Mouse (Mus musculus) stomach, embryonic 15.5 days (tissue): ENCODE results near the gene Psmb10. TPM values are rescaled to one million over a fixed set of nuclear protein-coding genes. Genes with fewer than 3 reads are reported as not detected.
A peak's percentile ranks its signal among the peaks of the same experiment; 100 is the strongest.

Source experiments
- ATAC-seq: fragments of 200-750 bp; cut with Nextera tagmentation; 2 replicates; pipeline ENCODE4 v1.8.0; 2017; ENCODE audit warnings: low read depth, moderate number of reproducible peaks, moderate TSS enrichment; ENCODE audit not compliant: insufficient read depth, low FRiP score
- H3K27ac ChIP-seq: fragments of 300-500 bp; sonication (generic); 2 replicates; pipeline ENCODE4 v1.5.1; 2015; ENCODE audit warnings: mild to moderate bottlenecking, inconsistent platforms
- H3K27me3 ChIP-seq: fragments of 300-500 bp; sonication (generic); replicated peaks from 2 replicates; pipeline ENCODE4 v1.6.1; 2015; ENCODE audit warnings: inconsistent platforms
- H3K36me3 ChIP-seq: fragments of 300-500 bp; sonication (generic); 2 replicates; pipeline ENCODE4 v1.6.1; 2015; ENCODE audit warnings: inconsistent platforms
- H3K4me1 ChIP-seq: fragments of 300-500 bp; sonication (generic); 2 replicates; pipeline ENCODE4 v1.6.1; 2015; ENCODE audit warnings: inconsistent platforms
- H3K4me2 ChIP-seq: fragments of 300-500 bp; sonication (generic); 2 replicates; pipeline ENCODE4 v1.6.1; 2015; ENCODE audit warnings: mild to moderate bottlenecking, inconsistent platforms
- H3K4me3 ChIP-seq: fragments of 300-500 bp; sonication (generic); replicated peaks from 2 replicates; pipeline ENCODE4 v1.5.1; 2015; ENCODE audit warnings: inconsistent platforms
- H3K9ac ChIP-seq: fragments of 300-500 bp; sonication (generic); 2 replicates; pipeline ENCODE4 v1.6.1; 2015; ENCODE audit warnings: inconsistent platforms
- H3K9me3 ChIP-seq: fragments of 300-500 bp; sonication (generic); 2 replicates; pipeline ENCODE4 v1.6.1; 2016; ENCODE audit warnings: inconsistent platforms
- WGBS: fragments of 180-500 bp; shearing (Covaris S2); methylation state at CpG from one replicate; pipeline ENCODE4 v1.1.7; 2015; 5-methylcytosine and 5-hydroxymethylcytosine counted together
- polyA plus RNA-seq: library from polyadenylated mRNA; unstranded; fragments of >200 nt; fragmentation: Nextera tagmentation; extraction: Ambion mirVana; gene quantifications from 2 replicates; pipeline ENCODE4 v1.2.1, GENCODE M21; 2015

The Psmb10 gene
- polyA plus RNA-seq, 1 experiment from 2014 or later, result 61.4 TPM

DNA sequence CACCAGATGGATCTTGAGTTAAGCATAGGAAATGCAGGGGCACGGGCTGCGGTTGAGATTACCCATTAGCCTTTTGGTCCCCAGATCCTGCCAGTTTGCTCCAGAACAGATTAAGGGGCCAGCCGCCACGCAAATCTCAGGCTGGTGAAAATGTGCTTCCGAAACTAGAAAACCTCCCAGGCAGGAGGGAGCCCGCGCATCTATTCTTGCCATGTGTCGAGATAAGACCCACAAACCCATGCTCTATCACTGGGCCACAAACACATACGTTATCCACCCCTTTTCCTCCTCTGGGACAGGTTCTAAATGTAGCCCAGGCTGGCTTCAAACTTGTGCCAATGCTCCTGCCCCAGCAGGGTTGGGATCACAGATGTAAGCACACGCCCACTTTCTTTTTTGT is 23.3 kb upstream of the Psmb10 start:
- Histone ChIP-seq H3K36me3 (0 out of 2 replicates have a peak, but pooled peaks cover 3% of the 10 kb centered on the region), H3K9me3 (no peaks in the 10 kb centered on the region), H3K9ac (no peak overlapping the region), H3K27ac (no peak overlapping the region), H3K4me3 (no peak overlapping the region), H3K27me3 (no peaks in the 10 kb centered on the region), H3K4me2 (no peak overlapping the region), H3K4me1 (peaks cover 23% of the 10 kb centered on the region)
- WGBS, result 78% methylated on average over 10 of the region's 10 CpGs
- ATAC-seq, result no peak

DNA sequence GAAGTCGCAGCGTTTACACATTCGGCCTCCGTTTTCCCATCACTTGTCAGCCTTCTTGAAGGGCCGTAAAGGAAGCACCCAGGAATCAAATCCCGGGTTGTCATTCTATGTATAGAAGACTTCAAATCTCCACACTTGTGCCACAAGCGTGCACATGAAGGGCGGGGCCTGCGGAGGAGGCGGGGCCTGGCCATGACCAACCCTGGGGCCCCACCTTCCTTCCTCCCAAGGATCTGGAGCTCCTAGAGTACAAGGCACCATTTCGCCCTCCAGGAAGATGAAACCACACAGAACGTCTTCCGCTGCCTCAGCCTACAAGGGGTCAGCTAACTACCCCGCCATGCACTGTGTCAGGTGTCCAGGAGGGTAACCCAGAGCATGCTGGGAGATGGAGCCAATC is 22.9 kb upstream of the Psmb10 start:
- Histone ChIP-seq H3K4me1 (peaks cover 21% of the 10 kb centered on the region), H3K9me3 (no peaks in the 10 kb centered on the region), H3K27ac (no peak overlapping the region), H3K9ac (no peak overlapping the region), H3K4me2 (no peak overlapping the region), H3K27me3 (no peaks in the 10 kb centered on the region), H3K4me3 (no peak overlapping the region), H3K36me3 (0 out of 2 replicates have a peak, but pooled peaks cover 3% of the 10 kb centered on the region)
- 77% methylated on average over 14 of the region's 14 CpGs for WGBS
- ATAC-seq, result no peak

DNA sequence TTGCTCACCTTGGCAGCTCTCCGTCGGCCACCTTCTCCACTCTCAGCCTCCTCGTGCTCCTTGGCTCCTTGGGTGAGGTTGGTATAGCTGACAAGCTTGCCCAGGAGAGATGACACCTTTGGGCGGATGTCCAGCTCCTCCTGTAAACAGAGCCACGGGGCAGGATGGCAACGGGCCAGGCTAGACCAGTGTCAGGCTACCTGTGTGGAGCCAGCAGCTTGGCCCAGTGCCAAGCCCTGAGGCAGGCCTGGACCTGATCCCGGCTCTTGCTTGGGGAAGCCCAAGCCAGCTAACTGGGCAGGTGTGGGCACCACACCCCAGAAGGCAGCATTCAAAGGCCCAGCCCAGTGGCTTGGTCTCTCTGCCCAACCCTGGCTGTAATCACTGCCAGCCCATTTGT is 21.1 kb upstream of the Psmb10 start:
- peak; percentile 32; the same call in 1 of the 2 replicates for ATAC-seq
- H3K4me1 ChIP-seq, result peaks cover 15% of the 10 kb centered on the region
- H3K9ac ChIP-seq, result no peak overlapping the region
- no peaks in the 10 kb centered on the region for H3K9me3 ChIP-seq
- WGBS, result 68% methylated on average over 7 of the region's 7 CpGs
- H3K36me3 ChIP-seq, result peaks cover 11% of the 10 kb centered on the region
- no peak overlapping the region for H3K27ac ChIP-seq
- no peak overlapping the region for H3K4me3 ChIP-seq
- no peak overlapping the region for H3K4me2 ChIP-seq
- no peaks in the 10 kb centered on the region for H3K27me3 ChIP-seq

DNA sequence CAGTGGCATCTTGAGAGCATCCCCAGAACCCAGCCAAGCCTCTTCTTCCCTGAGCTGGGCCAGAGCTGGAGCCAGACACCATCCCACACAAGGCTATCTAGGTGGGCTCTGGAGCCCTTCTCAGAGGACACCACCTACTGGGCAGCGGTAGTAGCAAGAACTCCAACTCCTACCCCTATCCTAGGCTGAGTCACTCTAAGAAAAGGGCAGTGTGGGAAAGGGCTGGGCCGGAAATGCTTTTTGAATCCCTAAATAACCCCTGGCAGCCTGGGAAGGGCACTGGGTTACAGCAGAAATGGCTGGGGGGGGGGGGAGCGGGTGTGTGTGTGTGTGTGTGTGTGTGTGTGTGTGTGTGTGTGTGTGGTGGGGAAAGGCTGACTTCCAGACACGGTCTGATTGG is 19.6 kb upstream of the Psmb10 start:
- Histone ChIP-seq H3K4me2 (no peak overlapping the region), H3K36me3 (peaks cover 11% of the 10 kb centered on the region), H3K9ac (no peak overlapping the region), H3K9me3 (no peaks in the 10 kb centered on the region), H3K4me1 (peaks cover 9% of the 10 kb centered on the region; the same call in 1 of the 2 replicates), H3K4me3 (no peak overlapping the region), H3K27ac (no peak overlapping the region), H3K27me3 (no peaks in the 10 kb centered on the region)
- 63% methylated on average over 2 of the region's 4 CpGs for WGBS
- ATAC-seq, result no peak

DNA sequence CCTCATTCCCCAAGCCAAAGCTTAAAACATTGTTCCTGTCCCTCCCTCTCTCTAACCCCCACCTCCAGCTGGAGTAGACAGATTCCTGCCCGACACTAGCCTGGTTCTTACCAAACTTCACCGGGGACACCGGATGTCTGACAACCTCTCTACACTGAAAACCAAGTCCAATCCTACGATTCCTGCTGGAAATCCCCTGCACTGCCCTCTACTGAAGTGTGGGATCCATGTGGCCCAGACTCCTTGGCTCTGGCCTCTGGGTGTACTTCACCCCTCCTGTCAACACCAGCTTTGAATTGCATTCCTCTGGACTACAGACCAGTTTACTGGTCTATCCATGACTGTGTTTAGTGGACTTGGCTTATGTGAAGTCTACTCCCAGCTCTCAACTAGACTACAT is 18.3 kb upstream of the Psmb10 start:
- Histone ChIP-seq H3K4me3 (no peak overlapping the region), H3K4me1 (peaks cover 8% of the 10 kb centered on the region; the same call in 1 of the 2 replicates), H3K36me3 (peaks cover 16% of the 10 kb centered on the region), H3K27ac (no peak overlapping the region), H3K9me3 (no peaks in the 10 kb centered on the region), H3K27me3 (no peaks in the 10 kb centered on the region), H3K9ac (no peak overlapping the region), H3K4me2 (no peak overlapping the region)
- WGBS, result 81% methylated on average over 4 of the region's 4 CpGs
- no peak for ATAC-seq

DNA sequence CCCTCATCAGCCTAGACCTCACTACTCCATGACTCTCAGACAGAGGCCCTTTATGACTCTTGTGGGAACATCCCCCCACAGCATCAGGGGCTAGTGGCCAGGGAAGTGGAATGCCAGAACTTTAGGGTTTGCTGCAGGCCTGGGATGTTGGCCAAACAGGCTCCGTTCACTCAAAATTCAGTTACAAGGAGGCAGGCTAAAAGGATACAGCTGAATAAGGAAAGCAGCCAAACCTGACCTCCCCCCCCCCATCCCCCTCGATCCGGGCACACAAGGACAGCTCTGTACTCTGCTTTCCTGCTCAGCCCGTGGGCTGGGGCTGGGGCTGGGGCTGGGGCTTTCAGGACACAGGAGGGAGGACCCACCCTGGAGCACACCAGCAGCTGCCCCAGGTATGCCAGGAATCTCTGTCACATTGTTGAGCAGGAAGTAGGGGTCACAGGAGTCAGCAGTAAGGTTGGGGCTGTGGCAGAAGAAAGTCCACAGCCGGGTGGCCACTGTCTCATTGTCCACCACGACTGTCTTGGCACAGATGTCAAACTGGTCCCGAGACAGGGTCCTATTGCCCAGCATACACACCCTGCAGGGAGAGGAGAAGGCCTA is 12.9 kb upstream of the Psmb10 start:
- peak; percentile 59 for ATAC-seq
- no peak overlapping the region for H3K4me2 ChIP-seq
- WGBS, result 37% methylated on average over 7 of the region's 7 CpGs
- no peak overlapping the region for H3K4me3 ChIP-seq
- H3K4me1 ChIP-seq, result 0 out of 2 replicates have a peak, but pooled peaks cover 10% of the 10 kb centered on the region
- no peaks in the 10 kb centered on the region for H3K9me3 ChIP-seq
- no peak overlapping the region for H3K27ac ChIP-seq
- no peak overlapping the region for H3K9ac ChIP-seq
- no peaks in the 10 kb centered on the region for H3K27me3 ChIP-seq
- H3K36me3 ChIP-seq, result peaks cover 45% of the 10 kb centered on the region

GRCm38 (mm10) chr8:105949350-105949749 is 11.1 kb upstream of the Psmb10 start:
- Histone ChIP-seq H3K36me3 (peaks cover 49% of the 10 kb centered on the region), H3K27ac (no peak overlapping the region), H3K4me2 (no peak overlapping the region), H3K4me3 (no peak overlapping the region), H3K9ac (no peak overlapping the region), H3K9me3 (no peaks in the 10 kb centered on the region), H3K27me3 (no peaks in the 10 kb centered on the region), H3K4me1 (0 out of 2 replicates have a peak, but pooled peaks cover 10% of the 10 kb centered on the region)
- peak; percentile 19; the same call in 1 of the 2 replicates for ATAC-seq
- 46% methylated on average over 10 of the region's 10 CpGs for WGBS

- no peaks in the 10 kb centered on the region for H3K9me3 ChIP-seq
- no peak within 1 kb of the TSS for H3K4me2 ChIP-seq
- no peaks in the 10 kb centered on the region for H3K27me3 ChIP-seq
- ATAC-seq, result no peak
- 76% methylated on average over 8 of the region's 8 CpGs for WGBS
- no peak within 1 kb of the TSS for H3K4me3 ChIP-seq
- H3K9ac ChIP-seq, result no peak within 1 kb of the TSS
- H3K36me3 ChIP-seq, result peaks cover 52% of the 10 kb centered on the region
- H3K27ac ChIP-seq, result no peak within 1 kb of the TSS
- peaks cover 4% of the 10 kb centered on the region; the same call in 1 of the 2 replicates for H3K4me1 ChIP-seq
These were observed 5.1 kb upstream of the Psmb10 start, which contains the start of gene Lcat for GRCm38 (mm10) chr8:105943321-105943739. Gene Lcat, minus strand, starts transcription at chr8:105943382.

DNA sequence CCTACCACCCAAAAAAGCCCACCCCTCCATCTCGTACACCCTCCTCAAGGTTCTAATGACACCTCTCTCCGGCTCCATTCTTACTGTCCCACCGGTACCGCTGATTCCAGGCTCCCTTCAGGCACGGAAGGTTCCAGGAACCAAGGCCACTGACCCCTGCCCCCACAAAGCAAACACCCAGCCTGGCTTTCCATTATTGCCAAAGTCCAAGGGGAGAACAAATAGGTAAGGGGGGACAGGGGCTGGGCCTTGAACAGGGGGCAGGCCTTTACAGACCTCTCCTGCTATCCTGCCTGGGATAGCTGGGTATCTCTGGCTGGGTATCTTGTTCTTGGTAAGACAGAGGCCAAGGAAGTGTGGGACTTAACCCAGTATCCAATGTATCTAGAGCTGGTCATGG is 4.3 kb upstream of the Psmb10 start:
- no peak for ATAC-seq
- 94% methylated on average over 5 of the region's 5 CpGs for WGBS
- no peaks in the 10 kb centered on the region for H3K27me3 ChIP-seq
- no peak overlapping the region for H3K27ac ChIP-seq
- peaks cover 8% of the 10 kb centered on the region for H3K4me1 ChIP-seq
- H3K9ac ChIP-seq, result no peak overlapping the region
- no peak overlapping the region for H3K4me3 ChIP-seq
- no peaks in the 10 kb centered on the region for H3K9me3 ChIP-seq
- peaks cover 44% of the 10 kb centered on the region for H3K36me3 ChIP-seq
- H3K4me2 ChIP-seq, result no peak overlapping the region

GRCm38 (mm10) chr8:105942026-105942425 is 3.8 kb upstream of the Psmb10 start:
- Histone ChIP-seq H3K4me2 (no peak overlapping the region), H3K27ac (no peak overlapping the region), H3K9me3 (no peaks in the 10 kb centered on the region), H3K4me1 (peaks cover 8% of the 10 kb centered on the region), H3K27me3 (no peaks in the 10 kb centered on the region), H3K9ac (no peak overlapping the region), H3K36me3 (peaks cover 40% of the 10 kb centered on the region), H3K4me3 (no peak overlapping the region)
- ATAC-seq, result no peak
- 92% methylated on average over 11 of the region's 11 CpGs for WGBS

DNA sequence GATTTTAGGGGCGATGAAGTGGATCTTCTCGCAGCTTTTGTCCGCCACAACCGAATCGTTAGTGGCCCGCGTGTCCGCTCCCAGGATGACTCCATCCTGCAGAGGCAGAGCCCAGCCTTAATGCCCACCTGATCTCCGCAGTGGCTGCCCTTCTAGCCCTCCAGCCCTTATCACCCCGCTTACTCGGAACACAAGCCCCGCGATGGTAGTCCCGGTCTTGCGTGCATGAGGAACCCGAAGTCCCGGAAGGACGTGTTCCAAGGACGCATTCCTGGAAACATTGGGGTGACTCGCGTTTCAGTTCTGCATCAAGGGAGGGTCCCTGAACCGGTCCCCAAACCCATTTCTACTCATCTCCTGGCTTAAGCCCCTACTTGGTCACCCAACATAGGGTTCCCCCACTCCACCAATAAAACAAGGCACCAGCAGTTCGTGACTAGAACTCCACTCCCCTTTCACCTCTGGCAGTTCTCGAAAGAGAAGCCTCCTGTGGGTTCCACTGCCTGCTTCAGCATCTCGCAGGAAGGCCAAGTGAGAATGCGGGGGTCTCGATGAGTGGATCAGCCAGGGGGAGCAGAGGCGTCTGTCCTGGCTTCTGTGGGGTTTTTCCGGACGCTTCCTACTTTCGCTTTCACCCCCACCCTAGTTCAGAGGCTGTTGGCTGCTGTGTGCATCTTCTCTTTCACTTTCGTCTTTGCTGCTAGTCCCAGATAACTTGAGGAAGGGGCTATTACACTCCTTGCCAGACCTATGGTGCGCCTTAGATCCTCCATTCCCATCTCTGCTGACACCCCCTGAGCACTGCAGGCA is 543 bp downstream of the Psmb10 start:
- ATAC-seq, result no peak

DNA sequence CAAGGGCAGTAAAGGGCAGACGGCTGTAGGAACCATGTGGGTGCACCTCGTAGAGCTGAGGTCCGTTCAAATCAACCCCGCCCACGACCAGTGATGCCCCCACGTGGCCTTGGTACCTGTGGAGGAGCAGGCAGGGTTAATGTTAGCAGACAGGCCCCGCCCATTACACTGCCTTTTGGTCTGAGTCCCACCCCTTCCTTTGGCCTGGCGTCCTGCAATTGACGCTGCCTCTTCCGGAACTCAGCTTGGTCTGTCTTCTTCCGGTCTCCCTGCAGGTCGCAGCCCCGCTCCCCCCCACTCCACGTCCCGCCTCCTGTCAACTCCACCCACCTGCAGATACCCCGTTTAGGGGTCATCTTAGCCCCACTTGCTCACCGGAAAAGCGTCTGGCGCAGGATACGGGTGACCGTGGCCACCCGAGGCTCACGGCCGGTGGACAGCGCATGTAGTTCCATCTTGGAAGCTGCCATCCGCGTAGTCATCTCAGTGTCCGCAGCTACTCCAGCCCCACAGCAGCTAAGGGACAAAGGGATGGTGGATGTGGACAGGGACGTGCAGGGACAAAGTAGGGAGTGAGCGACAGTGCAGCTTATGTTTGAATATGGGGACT is 1.3 kb downstream of the Psmb10 start:
- Histone ChIP-seq H3K9ac (peak overlapping the region; percentile 76), H3K4me1 (peaks cover 16% of the 10 kb centered on the region), H3K27me3 (no peaks in the 10 kb centered on the region), H3K27ac (peak overlapping the region; percentile 87), H3K4me2 (peak overlapping the region; percentile 93), H3K36me3 (0 out of 2 replicates have a peak, but pooled peaks cover 5% of the 10 kb centered on the region), H3K9me3 (no peaks in the 10 kb centered on the region), H3K4me3 (peak overlapping the region; percentile 96)
- WGBS, result 2% methylated on average over 30 of the region's 30 CpGs
- peak; percentile 87 for ATAC-seq

More for the DNA sequence above, 543 bp downstream of the Psmb10 start:
- Histone ChIP-seq H3K36me3 (0 out of 2 replicates have a peak, but pooled peaks cover 8% of the 10 kb centered on the region), H3K4me3 (peak overlapping the region; percentile 96), H3K4me2 (peak overlapping the region; percentile 93), H3K27ac (peak overlapping the region; percentile 87), H3K4me1 (peaks cover 16% of the 10 kb centered on the region), H3K27me3 (no peaks in the 10 kb centered on the region), H3K9me3 (no peaks in the 10 kb centered on the region), H3K9ac (peak overlapping the region; percentile 76)
- under 1% methylated on average over 33 of the region's 33 CpGs for WGBS
